ENCODE assay signal across 38 mouse cellular contexts in the genomic region with DNA sequence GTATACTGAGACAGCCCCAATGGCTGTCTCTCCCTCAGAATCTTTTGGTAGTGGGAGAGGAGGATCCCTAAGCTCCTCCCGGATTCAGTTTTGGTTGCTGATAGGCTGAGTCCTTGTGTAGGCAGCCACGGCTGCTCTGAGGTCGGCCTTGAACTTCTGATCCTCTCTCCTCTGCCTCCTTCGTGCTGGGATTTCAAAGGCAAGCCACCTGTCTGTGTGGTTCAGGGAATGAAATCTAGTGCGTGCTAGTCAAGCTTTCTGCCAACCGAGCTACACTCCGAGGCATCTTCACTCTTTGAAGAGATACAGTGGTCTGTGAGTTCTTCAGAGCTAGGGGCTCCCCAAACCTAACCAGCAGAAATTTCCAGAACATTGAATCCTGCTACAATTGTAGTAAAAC. TPM values are rescaled to one million over a fixed set of nuclear protein-coding genes. Genes with fewer than 3 reads are reported as not detected.
DNase-seq lines count a peak whose midpoint lies in the region; ATAC-seq lines count a peak whose summit lies in the region.
"Had no signal": no experiment of that assay in that cellular context is flagged by ENCODE, and none has a peak within 500 bp of the region (broad histone marks: within the 10 kb centered on the region; RNA-seq: fewer than 3 reads in every experiment).

No protein-coding gene starts in this region.

- H3K4me3 ChIP-seq in midbrain, embryonic 11.5 days (ENCODE audit: low read depth, low read length): no peak overlapping the region
- H3K4me3 ChIP-seq in midbrain, embryonic 13.5 days (replicated peaks): no peak overlapping the region
- H3K4me3 ChIP-seq in embryonic facial prominence, embryonic 10.5 days: no peak overlapping the region
- no peak overlapping the region for H3K4me3 ChIP-seq in limb, embryonic 10.5 days
- H3K4me3 ChIP-seq: embryonic facial prominence, embryonic 13.5 days; forebrain, embryonic 10.5 days; forebrain, embryonic 15.5 days; heart, adult 2 months; heart, embryonic 12.5 days; kidney, embryonic 15.5 days; layer of hippocampus, adult 2 months; left cerebral cortex, adult 2 months; limb, embryonic 15.5 days; liver, embryonic 13.5 days; midbrain, embryonic 10.5 days; myocyte; neural tube, embryonic 12.5 days had no signal

- WGBS in midbrain, embryonic 11.5 days: 84% methylated on average over 7 of the region's 7 CpGs
- 84% methylated on average over 7 of the region's 7 CpGs for WGBS in midbrain, embryonic 13.5 days
- 80% methylated on average over 7 of the region's 7 CpGs for WGBS in embryonic facial prominence, embryonic 10.5 days
- WGBS in limb, embryonic 10.5 days: 85% methylated on average over 7 of the region's 7 CpGs

- DNase-seq in adrenal gland, postnatal 36 days: peak; percentile 17 to 21
- no peak for DNase-seq in adrenal gland, postnatal 14 days
- DNase-seq in midbrain, embryonic 11.5 days (ENCODE audit: low spot score, missing footprints): peak; percentile 75
- DNase-seq in embryonic facial prominence, embryonic 10.5 days (ENCODE audit: low spot score): no peak
- no peak for DNase-seq in limb, embryonic 10.5 days (ENCODE audit: low spot score)
- no peak for DNase-seq in cerebellum, postnatal 36 days
- DNase-seq in left cerebral cortex, postnatal 4 days: no peak
- DNase-seq: cerebellum, adult 8-10 months; cerebellum, postnatal 25 days; gastrocnemius, postnatal 25 days; kidney, adult 18-20 months; liver, embryonic 13.5 days; lung, adult 18-20 months; lung, postnatal 10 days; right cerebral cortex, postnatal 4 days had no signal

- no peak overlapping the region for H3K4me2 ChIP-seq in midbrain, embryonic 11.5 days
- no peak overlapping the region for H3K4me2 ChIP-seq in midbrain, embryonic 13.5 days (replicated peaks)
- H3K4me2 ChIP-seq: embryonic facial prominence, embryonic 13.5 days; forebrain, embryonic 15.5 days; heart, embryonic 12.5 days; kidney, embryonic 15.5 days; limb, embryonic 15.5 days; liver, embryonic 13.5 days; neural tube, embryonic 12.5 days had no signal

- no peak overlapping the region for H3K27ac ChIP-seq in midbrain, embryonic 11.5 days (ENCODE audit: low read depth, low read length)
- no peak overlapping the region for H3K27ac ChIP-seq in midbrain, embryonic 13.5 days
- H3K27ac ChIP-seq in embryonic facial prominence, embryonic 10.5 days (replicated peaks): peak overlapping the region; percentile 24; the same call in 1 of the 2 replicates
- H3K27ac ChIP-seq in limb, embryonic 10.5 days: peak overlapping the region; percentile 32; the same call in 1 of the 2 replicates
- H3K27ac ChIP-seq: embryonic facial prominence, embryonic 13.5 days; forebrain, embryonic 10.5 days; forebrain, embryonic 15.5 days; heart, adult 2 months; kidney, embryonic 15.5 days; layer of hippocampus, adult 2 months; left cerebral cortex, adult 2 months; limb, embryonic 15.5 days; liver, embryonic 13.5 days; midbrain, embryonic 10.5 days; neural tube, embryonic 12.5 days had no signal

- no peaks in the 10 kb centered on the region for H3K27me3 ChIP-seq in midbrain, embryonic 11.5 days (ENCODE audit: control insufficient read depth, insufficient read depth, low read length)
- no peaks in the 10 kb centered on the region for H3K27me3 ChIP-seq in midbrain, embryonic 13.5 days
- H3K27me3 ChIP-seq in embryonic facial prominence, embryonic 10.5 days (replicated peaks; ENCODE audit: low read depth, poor library complexity, severe bottlenecking): no peaks in the 10 kb centered on the region; the same call in 1 of the 2 replicates
- H3K27me3 ChIP-seq in limb, embryonic 10.5 days (ENCODE audit: low read depth, poor library complexity, severe bottlenecking): no peaks in the 10 kb centered on the region
- H3K27me3 ChIP-seq: embryonic facial prominence, embryonic 13.5 days; forebrain, embryonic 15.5 days; heart, embryonic 12.5 days; kidney, embryonic 15.5 days; limb, embryonic 15.5 days; liver, embryonic 13.5 days; neural tube, embryonic 12.5 days; Patski had no signal

- no peaks in the 10 kb centered on the region for H3K9me3 ChIP-seq in midbrain, embryonic 11.5 days (ENCODE audit: control insufficient read depth, low read length)
- no peaks in the 10 kb centered on the region for H3K9me3 ChIP-seq in midbrain, embryonic 13.5 days
- no peaks in the 10 kb centered on the region for H3K9me3 ChIP-seq in embryonic facial prominence, embryonic 10.5 days
- no peaks in the 10 kb centered on the region for H3K9me3 ChIP-seq in limb, embryonic 10.5 days (replicated peaks)
- H3K9me3 ChIP-seq: embryonic facial prominence, embryonic 13.5 days; forebrain, embryonic 10.5 days; forebrain, embryonic 15.5 days; G1E; heart, embryonic 12.5 days; kidney, embryonic 15.5 days; limb, embryonic 15.5 days; liver, embryonic 13.5 days; midbrain, embryonic 10.5 days; neural tube, embryonic 12.5 days had no signal

- ATAC-seq in midbrain, embryonic 11.5 days (ENCODE audit: low FRiP score): no peak
- no peak for ATAC-seq in midbrain, embryonic 13.5 days
- ATAC-seq: forebrain, embryonic 15.5 days; Patski had no signal

- no peak overlapping the region for H3K9ac ChIP-seq in midbrain, embryonic 11.5 days (ENCODE audit: low read length)
- H3K9ac ChIP-seq in midbrain, embryonic 13.5 days (replicated peaks): no peak overlapping the region
- H3K9ac ChIP-seq: embryonic facial prominence, embryonic 13.5 days; forebrain, embryonic 15.5 days; heart, embryonic 12.5 days; kidney, embryonic 15.5 days; limb, embryonic 15.5 days; liver, embryonic 13.5 days; neural tube, embryonic 12.5 days had no signal

- H3K36me3 ChIP-seq in midbrain, embryonic 11.5 days (ENCODE audit: control insufficient read depth, insufficient read depth, low read length): no peaks in the 10 kb centered on the region
- no peaks in the 10 kb centered on the region for H3K36me3 ChIP-seq in midbrain, embryonic 13.5 days
- H3K36me3 ChIP-seq in embryonic facial prominence, embryonic 10.5 days (replicated peaks): no peaks in the 10 kb centered on the region
- H3K36me3 ChIP-seq in limb, embryonic 10.5 days: no peaks in the 10 kb centered on the region
- H3K36me3 ChIP-seq: embryonic facial prominence, embryonic 13.5 days; forebrain, embryonic 10.5 days; forebrain, embryonic 15.5 days; G1E; heart, embryonic 12.5 days; kidney, embryonic 15.5 days; limb, embryonic 15.5 days; liver, embryonic 13.5 days; midbrain, embryonic 10.5 days; neural tube, embryonic 12.5 days had no signal

- intact Hi-C loops in left cerebral cortex, postnatal 4 days (cut with DNase I): no loop called here

- no peaks in the 10 kb centered on the region for H3K4me1 ChIP-seq in midbrain, embryonic 11.5 days (ENCODE audit: control insufficient read depth, insufficient read depth, low read length)
- H3K4me1 ChIP-seq in midbrain, embryonic 13.5 days (replicated peaks): peaks cover 5% of the 10 kb centered on the region; the same call in 1 of the 2 replicates
- peaks cover 40% of the 10 kb centered on the region for H3K4me1 ChIP-seq in embryonic facial prominence, embryonic 10.5 days
- H3K4me1 ChIP-seq in limb, embryonic 10.5 days: peaks cover 33% of the 10 kb centered on the region
- H3K4me1 ChIP-seq: forebrain, embryonic 15.5 days had no signal

RNA-seq across cellular contexts. Expression of a gene that starts 6.9 kb away (rescaled TPM):
- total RNA-seq in adrenal gland, postnatal 36 days (2021): not detected
- 0.53 TPM in 1 of 2 replicates, not detected in the other for total RNA-seq in adrenal gland, postnatal 14 days (2021)
- not detected in 2 replicates for polyA plus RNA-seq in midbrain, embryonic 11.5 days (2014; fragmentation: Nextera tagmentation; extraction: Ambion mirVana)
- polyA plus RNA-seq in midbrain, embryonic 13.5 days (2015; fragmentation: Nextera tagmentation; extraction: Ambion mirVana): not detected in 2 replicates
- 0.21 and 0.51 TPM in 2 replicates for polyA plus RNA-seq in embryonic facial prominence, embryonic 10.5 days (2016; fragmentation: Nextera tagmentation; extraction: Ambion mirVana)
- 0.11 and 0.33 TPM in 2 replicates for polyA plus RNA-seq in limb, embryonic 10.5 days (2016; fragmentation: Nextera tagmentation; extraction: Ambion mirVana)
- not detected for total RNA-seq in left cerebral cortex, postnatal 4 days (2021)
- total RNA-seq: gastrocnemius, adult 18-20 months; gastrocnemius, postnatal 25 days; heart, adult 2 months; hematopoietic stem cell, adult 5-6 weeks; layer of hippocampus, adult 2 months; layer of hippocampus, postnatal 14 days; left cerebral cortex, adult 2 months; left cerebral cortex, postnatal 25 days; midbrain, postnatal 0 days had no signal
- polyA plus RNA-seq: forebrain, embryonic 10.5 days; forebrain, embryonic 15.5 days; frontal cortex, adult 2 months; G1E; heart, adult 2 months; heart, postnatal 0 days; kidney, embryonic 15.5 days; liver, embryonic 13.5 days; midbrain, embryonic 10.5 days; midbrain, postnatal 0 days; myocyte; Patski; stomach, embryonic 14.5 days had no signal

Comparison
In these comparisons a context has a peak if more than half of its experiments do, and no peak if none do; other contexts are left out.
1. DNase-seq: peak in adrenal gland, postnatal 36 days (2 of 2) and midbrain, embryonic 11.5 days (single experiment); none in adrenal gland, postnatal 14 days (single experiment), embryonic facial prominence, embryonic 10.5 days (single experiment), limb, embryonic 10.5 days (single experiment), cerebellum, postnatal 36 days (0 of 2) and left cerebral cortex, postnatal 4 days (single experiment).
2. H3K27ac ChIP-seq: peak in embryonic facial prominence, embryonic 10.5 days (single experiment) and limb, embryonic 10.5 days (single experiment); none in midbrain, embryonic 11.5 days (single experiment) and midbrain, embryonic 13.5 days (single experiment).